Mouse (Mus musculus): Measurements from ENCODE around the gene Plekha1.

The Plekha1 gene

GRCm38 (mm10) chr7:130860721-130861142 is 4.8 kb upstream of the Plekha1 start:
- no peak for DNase-seq

DNA sequence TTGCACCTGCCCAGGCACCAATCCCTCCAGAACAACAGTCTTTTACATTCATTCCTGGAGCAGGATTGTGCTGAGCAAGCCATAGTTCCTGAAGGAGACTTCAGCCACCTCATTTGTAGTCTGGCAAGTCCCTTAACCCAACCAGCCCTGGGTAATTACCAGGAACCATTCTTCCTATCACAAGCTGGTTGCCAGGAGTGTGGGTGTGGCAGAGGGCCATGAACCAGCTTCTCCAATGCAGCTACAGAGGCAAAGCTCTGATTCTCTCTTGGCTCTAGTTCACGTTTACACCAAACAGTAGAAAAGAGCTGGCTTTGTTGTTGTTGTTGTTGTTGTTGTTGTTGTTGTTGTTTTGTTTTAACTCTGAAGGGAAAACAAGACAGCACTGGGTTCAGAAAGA is 3.1 kb upstream of the Plekha1 start:
- no peak for DNase-seq

GRCm38 (mm10) chr7:130864711-130865110 is 845 bp upstream of the Plekha1 start:
- no peak for DNase-seq

- no peak for DNase-seq
Observed at GRCm38 (mm10) chr7:130866640-130867039, 1.1 kb downstream of the Plekha1 start.

- DNase-seq = no peak
Observed at GRCm38 (mm10) chr7:130867256-130867655, 1.7 kb downstream of the Plekha1 start.

DNA sequence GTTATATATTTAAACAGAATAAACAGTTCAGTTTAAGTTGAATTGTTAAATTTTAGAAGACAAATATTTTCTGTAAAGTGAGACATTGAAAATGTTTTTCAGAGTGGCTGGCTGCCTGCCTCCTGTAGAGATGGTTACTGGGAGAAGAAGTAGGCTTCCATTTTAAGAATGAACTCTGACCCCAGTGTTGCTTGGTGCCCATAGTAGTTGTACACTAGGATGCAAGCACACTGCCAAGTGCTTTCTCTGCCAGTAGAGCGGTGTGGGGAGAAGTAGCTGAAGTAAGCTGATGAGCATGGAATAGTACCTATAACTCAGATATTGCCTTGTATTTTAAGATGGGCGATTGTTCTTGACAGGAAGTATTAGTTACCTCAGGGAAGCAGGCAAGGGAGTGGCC is 18.6 kb downstream of the Plekha1 start:
- DNase-seq = no peak

GRCm38 (mm10) chr7:130886246-130886645 is 20.7 kb downstream of the Plekha1 start:
- no peak for DNase-seq

GRCm38 (mm10) chr7:130887946-130888345 is 22.4 kb downstream of the Plekha1 start:
- DNase-seq = peak; percentile 61

DNA sequence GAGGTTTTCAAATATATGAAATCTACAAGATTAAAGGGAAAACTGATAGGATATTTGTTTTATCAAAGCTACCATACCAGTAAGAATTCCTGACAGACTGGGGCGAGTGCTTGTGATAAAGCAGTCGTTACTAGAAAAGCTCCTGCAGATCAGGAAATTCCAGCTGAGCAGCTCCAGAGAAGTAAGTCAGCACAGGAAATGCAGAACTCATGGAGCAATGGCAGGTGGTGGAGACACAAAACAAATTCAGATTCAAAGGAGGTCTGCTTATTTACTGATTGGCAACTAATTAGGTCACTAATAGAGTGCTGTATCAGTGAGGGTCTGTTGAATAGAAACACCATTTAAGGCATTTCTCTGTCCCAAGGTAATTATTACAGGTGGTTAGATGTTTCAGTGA is 25.3 kb downstream of the Plekha1 start:
- DNase-seq = no peak

- DNase-seq = peak; percentile 52
Observed at GRCm38 (mm10) chr7:130892973-130893372, 27.4 kb downstream of the Plekha1 start.

DNA sequence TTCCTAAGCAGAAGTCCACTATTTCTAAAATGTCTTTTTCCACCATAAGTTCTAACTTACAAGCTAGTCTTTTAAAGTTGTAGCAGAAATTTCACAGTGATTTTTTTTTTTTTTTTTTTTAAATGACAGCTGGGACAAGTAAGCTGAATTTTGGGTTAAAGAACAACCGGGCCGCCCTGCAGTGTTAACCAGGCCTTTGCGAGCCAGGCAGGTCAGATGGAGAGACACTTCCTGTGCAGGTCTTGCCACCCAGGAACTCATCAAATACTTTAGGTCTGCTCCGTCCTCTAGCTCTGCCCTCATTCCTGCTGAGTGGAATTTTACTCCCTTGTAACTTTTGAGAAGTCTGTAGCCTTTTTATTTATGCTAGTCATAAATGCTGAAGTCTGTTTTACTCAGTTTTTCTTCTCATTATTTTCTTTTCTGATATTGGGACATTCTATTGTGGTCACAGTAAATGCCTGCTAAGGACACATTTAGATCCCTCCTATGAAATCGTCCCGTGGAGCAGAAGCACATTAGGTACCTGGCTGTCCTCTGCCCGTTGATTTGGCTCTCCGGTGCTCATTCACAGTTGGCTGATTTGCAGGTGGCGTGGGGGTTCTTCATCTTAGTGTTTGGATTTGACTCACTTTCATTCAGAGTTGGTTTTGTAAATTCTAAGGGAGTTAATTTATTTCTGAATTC is 29.5 kb downstream of the Plekha1 start:
- DNase-seq = no peak

DNA sequence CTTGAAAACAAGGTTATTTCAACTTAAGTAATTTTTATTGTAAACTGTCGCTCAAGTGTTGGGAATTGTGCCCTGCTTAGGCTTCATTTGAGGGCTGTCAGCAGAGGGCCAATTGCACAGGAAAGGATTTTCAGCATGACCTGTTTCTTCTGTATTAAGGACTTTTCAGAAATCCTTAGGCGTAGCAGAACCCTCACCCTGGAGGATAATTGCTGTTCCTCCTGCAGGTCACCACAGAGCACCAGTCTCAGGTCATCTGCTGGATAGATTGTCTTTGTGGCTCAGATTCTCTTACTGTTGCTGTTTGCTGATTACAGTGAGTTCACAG is 30.0 kb downstream of the Plekha1 start:
- DNase-seq = no peak

DNA sequence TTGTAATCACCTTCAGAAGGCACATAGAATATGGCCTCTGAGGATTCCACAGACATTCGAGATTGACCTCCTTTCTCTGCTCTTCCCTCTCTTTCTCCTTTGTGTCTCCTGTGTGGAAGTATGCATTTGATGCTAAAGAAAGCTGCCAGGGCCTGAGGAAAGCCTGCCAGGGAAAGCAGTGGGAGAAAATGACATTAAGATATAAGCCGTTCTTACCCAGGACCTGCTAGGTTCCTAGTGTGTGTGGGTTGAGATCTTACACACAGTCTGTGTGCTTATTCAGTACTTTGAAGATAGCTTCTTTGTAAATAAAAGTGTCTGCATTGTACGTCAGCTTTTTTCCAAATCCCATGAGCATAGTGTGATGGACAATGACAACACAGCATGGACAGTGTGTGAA is 30.5 kb downstream of the Plekha1 start:
- peak; percentile 29 for DNase-seq

DNA sequence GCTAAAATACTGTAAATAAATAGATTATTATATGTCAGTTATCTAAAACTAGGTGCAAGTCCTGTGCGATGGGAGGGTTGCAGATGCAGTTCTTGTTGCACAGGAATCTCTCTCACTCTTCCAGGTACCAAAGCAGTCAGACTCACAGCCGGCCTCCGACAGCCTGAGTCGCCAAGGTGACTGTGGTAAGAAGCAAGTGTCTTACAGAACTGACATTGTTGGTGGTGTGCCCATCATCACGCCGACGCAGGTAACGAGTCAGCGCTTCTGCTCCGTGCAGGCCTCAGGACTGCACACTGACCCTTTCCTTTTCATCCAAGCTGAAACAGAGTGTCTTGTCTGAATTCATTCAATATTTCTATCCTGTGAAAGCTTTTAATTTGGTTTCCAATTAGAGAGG is 31.6 kb downstream of the Plekha1 start:
- no peak for DNase-seq

- no peak for DNase-seq
Observed at GRCm38 (mm10) chr7:130898373-130898772, 32.8 kb downstream of the Plekha1 start.

DNA sequence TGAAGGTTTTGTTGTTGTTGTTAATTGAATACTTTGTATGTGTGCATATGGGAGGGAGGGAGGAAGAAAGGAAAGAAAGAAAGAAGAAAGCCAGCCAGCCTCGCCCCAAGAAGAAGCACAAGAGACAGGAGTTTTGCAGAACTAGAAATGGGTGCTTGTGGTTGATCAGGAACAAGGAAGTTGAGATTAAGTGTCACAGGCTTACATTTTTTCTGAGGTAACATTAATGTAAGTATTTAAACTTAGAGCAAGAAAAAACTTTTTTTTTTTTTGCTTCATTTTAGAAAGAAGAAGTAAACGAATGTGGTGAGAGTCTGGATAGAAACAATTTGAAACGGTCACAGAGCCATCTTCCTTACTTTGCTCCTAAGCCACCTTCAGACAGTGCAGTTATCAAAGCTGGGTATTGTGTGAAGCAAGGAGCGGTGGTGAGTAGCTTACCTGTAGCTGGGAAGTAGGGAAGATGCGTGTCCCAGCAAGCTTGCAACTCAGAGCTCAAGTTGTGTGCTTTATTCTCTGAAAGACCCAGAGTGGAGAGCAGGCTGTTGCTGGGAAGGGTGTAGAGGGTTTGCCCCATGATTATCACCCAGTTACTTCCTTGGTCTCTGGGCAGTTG is 34.8 kb downstream of the Plekha1 start:
- DNase-seq = no peak

DNA sequence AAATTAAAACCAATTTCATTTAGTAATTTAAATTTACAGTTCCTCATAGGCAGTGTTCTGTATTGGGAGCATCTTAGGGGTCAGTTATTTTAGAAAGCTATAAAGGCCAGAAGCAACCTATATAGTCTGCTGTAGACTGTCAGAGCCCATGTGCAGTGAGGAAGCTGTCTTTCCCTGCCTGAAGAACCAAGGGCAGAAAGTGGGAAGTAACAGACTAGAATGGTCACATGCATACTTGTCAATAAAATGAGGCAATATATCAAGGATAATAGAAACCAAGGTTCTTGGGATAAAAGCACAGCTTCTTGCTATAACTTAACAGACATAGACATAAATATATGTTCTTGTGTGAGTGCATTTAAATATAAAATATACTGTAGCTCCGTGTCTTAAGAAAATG is 37.4 kb downstream of the Plekha1 start:
- DNase-seq = no peak

- peak; percentile 59 for DNase-seq
Observed at GRCm38 (mm10) chr7:130903505-130904074, 38.0 kb downstream of the Plekha1 start.

DNA sequence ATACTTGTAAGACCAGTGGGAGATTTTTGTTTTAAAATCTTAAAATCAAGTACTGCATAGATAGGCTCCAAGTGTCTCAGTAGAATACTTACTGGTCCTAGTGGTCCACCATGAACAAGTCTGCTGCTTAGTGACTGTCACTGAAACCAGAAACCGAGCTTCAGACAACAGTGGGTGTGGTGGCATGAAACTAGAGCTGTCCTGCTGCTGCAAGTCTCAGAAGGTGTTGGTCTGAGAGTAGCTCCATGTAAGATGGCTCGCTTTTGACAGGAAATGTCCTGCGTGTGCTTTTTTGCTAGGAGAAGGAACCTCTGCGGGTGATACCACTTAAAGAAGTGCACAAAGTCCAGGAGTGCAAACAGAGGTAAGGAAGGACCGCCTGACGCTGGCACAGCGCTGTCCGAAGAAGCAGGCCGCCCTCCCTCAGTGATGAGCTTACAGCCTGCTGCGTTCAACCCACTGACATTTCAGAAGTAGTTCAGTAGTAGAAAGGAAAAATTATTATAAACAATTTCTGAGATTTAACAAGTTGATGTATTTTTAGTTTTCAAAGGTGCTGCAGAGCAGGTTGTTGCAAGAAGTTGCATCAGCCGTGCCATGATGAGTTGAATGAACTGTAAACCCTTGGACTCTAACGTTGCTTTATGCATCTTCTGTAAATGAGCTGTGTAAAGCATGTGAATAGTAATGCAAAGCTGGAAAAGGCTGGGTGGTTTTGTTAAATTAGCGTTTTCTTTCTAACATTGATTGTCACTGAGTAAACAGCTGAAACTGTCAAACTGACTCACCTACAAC is 39.2 kb downstream of the Plekha1 start:
- no peak for DNase-seq

DNA sequence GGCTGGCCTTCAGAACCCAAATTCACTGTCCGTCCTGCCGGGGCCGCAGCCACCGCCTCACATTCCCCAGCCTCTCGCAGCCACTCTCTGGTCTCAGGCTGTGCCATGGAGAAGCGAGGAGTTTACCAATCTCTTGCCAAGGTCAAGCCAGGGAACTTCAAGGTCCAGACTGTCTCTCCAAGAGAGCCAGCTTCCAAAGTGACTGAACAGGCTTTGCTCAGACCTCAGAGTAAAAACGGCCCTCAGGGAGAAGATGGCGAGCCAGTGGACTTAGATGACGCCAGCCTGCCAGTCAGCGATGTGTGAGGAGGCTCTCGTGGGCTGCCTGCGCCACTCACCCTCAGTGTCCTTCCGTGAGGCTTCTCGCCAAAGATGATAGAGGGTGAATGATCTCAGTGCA is 45.3 kb downstream of the Plekha1 start:
- no peak for DNase-seq

GRCm38 (mm10) chr7:130914693-130915363 is 49.3 kb downstream of the Plekha1 start:
- no peak for DNase-seq

DNA sequence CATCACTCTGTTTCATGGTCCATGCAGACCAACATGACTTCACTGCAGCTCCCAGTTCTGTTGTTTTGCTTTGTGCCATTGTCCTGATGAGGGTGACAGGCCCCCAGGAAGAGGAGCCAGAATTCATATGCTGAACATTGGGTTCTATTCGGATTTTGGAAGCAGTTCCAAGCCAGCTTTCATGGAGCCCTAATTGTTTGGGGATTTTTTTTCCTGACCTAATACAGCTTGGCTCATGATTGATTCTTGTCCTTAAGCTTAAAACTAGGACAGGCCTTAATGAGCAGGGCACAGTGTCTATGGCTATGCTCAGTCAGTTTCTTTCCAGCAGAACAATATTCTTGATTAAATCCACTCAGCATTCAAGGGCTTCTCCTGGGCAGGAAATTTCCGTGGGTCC is 52.7 kb downstream of the Plekha1 start:
- DNase-seq = no peak

Data from right cerebral cortex, postnatal 25 days (tissue).